Mouse (Mus musculus) kidney, adult 2 months (tissue): ENCODE measurements around the gene Clip2. TPM values are rescaled to one million over a fixed set of nuclear protein-coding genes. Genes with fewer than 3 reads are reported as not detected.
A peak's percentile ranks its signal among the peaks of the same experiment; 100 is the strongest.

Source experiments
- DNase-seq: peaks from one replicate; pipeline ENCODE4 v3.0.0; 2021
- H3K27ac ChIP-seq: fragments of 200-500 bp; 2 replicates; pipeline ENCODE4 v1.5.1; 2012; ENCODE audit warnings: low read depth, low read length, control low read depth, inconsistent platforms; ENCODE audit not compliant: insufficient read depth
- H3K27me3 ChIP-seq: fragments of 200-500 bp; replicated peaks from 2 replicates; pipeline ENCODE4 v1.6.1; 2012; ENCODE audit warnings: mild to moderate bottlenecking, moderate library complexity, low read length, inconsistent platforms; ENCODE audit not compliant: control insufficient read depth, insufficient read depth
- H3K36me3 ChIP-seq: fragments of 200-500 bp; 2 replicates; pipeline ENCODE4 v1.6.1; 2012; ENCODE audit warnings: mild to moderate bottlenecking, moderate library complexity, low read length, inconsistent platforms; ENCODE audit not compliant: control insufficient read depth, insufficient read depth
- H3K4me1 ChIP-seq: fragments of 200-500 bp; 2 replicates; pipeline ENCODE4 v1.6.1; 2011; ENCODE audit warnings: low read length; ENCODE audit not compliant: control insufficient read depth, insufficient read depth
- H3K4me3 ChIP-seq: fragments of 200-500 bp; 2 replicates; pipeline ENCODE4 v1.5.1; 2011; ENCODE audit warnings: mild to moderate bottlenecking, low read depth, low read length, control low read depth; ENCODE audit not compliant: insufficient read depth
- CTCF ChIP-seq: fragments of 200-500 bp; conservative IDR thresholded peaks from 2 replicates; pipeline ENCODE4 v1.5.1; 2011; ENCODE audit warnings: low read depth, mild to moderate bottlenecking, control low read depth, low read length, moderate library complexity, mixed read lengths; ENCODE audit not compliant: insufficient read depth, insufficient read length
- POLR2A ChIP-seq: fragments of 200-500 bp; IDR thresholded peaks from one replicate; pipeline ENCODE4 v1.6.1; 2011; ENCODE audit warnings: low read depth, low read length, control low read depth
- WGBS: fragments of 180-500 bp; shearing (Covaris S2); methylation state at CpG from one replicate; pipeline ENCODE4 v1.1.7; 2018; 5-methylcytosine and 5-hydroxymethylcytosine counted together
- polyA plus RNA-seq: library from polyadenylated mRNA; depleted of rRNA; stranded (reverse); fragments of >200 nt; gene quantifications from 2 replicates; pipeline ENCODE4 v1.2.3, GENCODE M21; 2012

Gene Clip2
- polyA plus RNA-seq, 1 experiment = 22.4 TPM

- no peak for TF ChIP-seq CTCF
- TF ChIP-seq POLR2A = no peak
- no peaks in the 10 kb centered on the region for H3K36me3 ChIP-seq
- H3K4me3 ChIP-seq = peak overlapping the region; percentile 69
- peak; percentile 70 for DNase-seq
- H3K4me1 ChIP-seq = peaks cover 7% of the 10 kb centered on the region; the same call in 1 of the 2 replicates
- 19% methylated on average over 10 of the region's 10 CpGs for WGBS
- H3K27ac ChIP-seq = peak overlapping the region; percentile 96
- H3K27me3 ChIP-seq = no peaks in the 10 kb centered on the region
Observed at GRCm38 (mm10) chr5:134572508-134573214, 20.4 kb upstream of the Clip2 start.

- Histone ChIP-seq H3K4me3 (peak overlapping the region; percentile 69), H3K36me3 (no peaks in the 10 kb centered on the region), H3K27ac (peak overlapping the region; percentile 96), H3K4me1 (peaks cover 7% of the 10 kb centered on the region; the same call in 1 of the 2 replicates), H3K27me3 (no peaks in the 10 kb centered on the region)
- no peak for TF ChIP-seq CTCF
- TF ChIP-seq POLR2A = no peak
- under 1% methylated on average over 23 of the region's 23 CpGs for WGBS
- DNase-seq = peak; percentile 89
Observed at GRCm38 (mm10) chr5:134571730-134572507, 19.7 kb upstream of the Clip2 start.

DNA sequence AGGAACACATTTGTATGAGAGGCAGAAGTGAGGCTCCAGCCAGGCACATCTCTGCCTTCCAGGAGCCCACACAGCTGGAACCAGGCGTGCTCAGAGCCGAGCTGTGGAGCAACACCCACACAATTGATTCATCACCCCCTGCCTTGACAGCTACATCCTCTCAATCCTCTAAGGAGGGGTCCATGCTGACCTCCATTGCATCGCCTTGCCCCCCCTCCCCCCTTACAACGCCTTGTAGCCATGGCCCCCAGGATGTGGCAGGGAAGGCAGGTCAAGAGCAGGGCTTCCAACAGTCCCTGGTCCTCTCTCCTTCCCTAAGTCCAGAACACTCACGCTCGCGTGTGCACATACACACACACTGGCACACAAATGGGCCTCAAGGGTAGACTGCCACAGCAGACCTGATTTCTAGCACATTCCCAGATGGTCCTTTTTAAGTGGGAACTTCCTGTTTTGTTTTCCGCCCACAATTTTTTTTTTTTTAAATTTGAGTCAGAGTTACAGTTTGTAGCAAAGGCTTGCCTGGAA, 16.8 kb upstream of the Clip2 start:
- no peak for TF ChIP-seq CTCF
- no peak for TF ChIP-seq POLR2A
- H3K36me3 ChIP-seq = no peaks in the 10 kb centered on the region
- H3K27ac ChIP-seq = peak overlapping the region; percentile 61; the same call in 1 of the 2 replicates
- no peaks in the 10 kb centered on the region for H3K27me3 ChIP-seq
- 36% methylated on average over 8 of the region's 8 CpGs for WGBS
- DNase-seq = peak; percentile 42
- H3K4me3 ChIP-seq = no peak overlapping the region
- H3K4me1 ChIP-seq = peaks cover 7% of the 10 kb centered on the region; the same call in 1 of the 2 replicates

DNA sequence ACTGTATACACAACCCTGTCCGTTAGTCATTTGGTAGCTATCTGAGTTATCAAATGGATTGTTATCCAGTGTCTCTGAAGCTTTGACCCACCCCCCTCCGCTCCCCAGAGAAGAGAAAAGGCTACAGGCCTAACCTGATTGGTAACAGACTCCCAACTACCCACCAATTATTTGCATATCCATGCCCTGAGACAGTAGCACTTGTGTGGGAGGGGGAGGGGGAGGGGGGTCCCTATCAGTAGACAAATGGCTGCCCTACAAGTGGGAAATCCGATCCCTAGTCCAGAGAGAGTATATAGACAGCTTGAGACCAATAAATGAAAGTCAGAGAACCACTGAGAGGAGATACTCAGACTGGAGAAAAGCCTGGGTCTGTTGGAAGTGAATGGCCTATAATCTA, 15.8 kb upstream of the Clip2 start:
- TF ChIP-seq POLR2A = no peak
- TF ChIP-seq CTCF = no peak
- Histone ChIP-seq H3K4me3 (no peak overlapping the region), H3K36me3 (no peaks in the 10 kb centered on the region), H3K27me3 (no peaks in the 10 kb centered on the region), H3K4me1 (peaks cover 5% of the 10 kb centered on the region; the same call in 1 of the 2 replicates), H3K27ac (no peak overlapping the region)
- 92% methylated on average over 3 of the region's 3 CpGs for WGBS
- DNase-seq = no peak

- H3K4me1 ChIP-seq = no peaks in the 10 kb centered on the region
- no peak for DNase-seq
- H3K27me3 ChIP-seq = no peaks in the 10 kb centered on the region
- WGBS = 85% methylated on average over 4 of the region's 4 CpGs
- H3K36me3 ChIP-seq = no peaks in the 10 kb centered on the region
- no peak overlapping the region for H3K27ac ChIP-seq
- no peak overlapping the region for H3K4me3 ChIP-seq
- TF ChIP-seq CTCF (no peak), POLR2A (no peak)
Observed at GRCm38 (mm10) chr5:134567445-134567844, 15.2 kb upstream of the Clip2 start.

GRCm38 (mm10) chr5:134565696-134566095, 13.5 kb upstream of the Clip2 start:
- no peak overlapping the region for H3K27ac ChIP-seq
- H3K4me3 ChIP-seq = no peak overlapping the region
- H3K27me3 ChIP-seq = no peaks in the 10 kb centered on the region
- TF ChIP-seq CTCF (no peak), POLR2A (no peak)
- no peak for DNase-seq
- 88% methylated on average over 6 of the region's 6 CpGs for WGBS
- no peaks in the 10 kb centered on the region for H3K36me3 ChIP-seq
- no peaks in the 10 kb centered on the region for H3K4me1 ChIP-seq

DNA sequence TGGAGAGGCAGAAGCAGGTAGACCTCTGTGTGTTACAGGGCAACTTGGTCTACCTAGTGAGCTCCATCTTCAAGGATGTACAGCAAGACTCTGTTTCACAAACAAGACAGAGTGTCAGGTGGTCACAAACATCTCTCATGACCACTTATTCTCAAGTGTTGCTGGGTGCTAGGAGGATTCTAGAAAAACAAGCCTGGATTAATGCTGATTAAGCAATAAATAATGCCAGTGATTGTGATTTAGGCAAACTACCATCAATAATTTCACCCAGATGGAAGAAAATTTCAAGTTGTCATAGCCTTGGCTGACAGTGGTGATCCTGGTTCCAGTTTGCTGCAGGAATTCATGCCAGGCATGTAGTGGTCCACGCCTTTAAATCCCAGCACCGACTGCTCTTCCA, 12.0 kb upstream of the Clip2 start:
- no peak overlapping the region for H3K27ac ChIP-seq
- H3K4me1 ChIP-seq = no peaks in the 10 kb centered on the region
- TF ChIP-seq POLR2A (no peak), CTCF (no peak)
- H3K27me3 ChIP-seq = no peaks in the 10 kb centered on the region
- 99% methylated on average over 2 of the region's 2 CpGs for WGBS
- H3K4me3 ChIP-seq = no peak overlapping the region
- no peak for DNase-seq
- H3K36me3 ChIP-seq = no peaks in the 10 kb centered on the region
